Comparison of ENCODE assay signal across 8 mouse cellular contexts in the genomic region with DNA sequence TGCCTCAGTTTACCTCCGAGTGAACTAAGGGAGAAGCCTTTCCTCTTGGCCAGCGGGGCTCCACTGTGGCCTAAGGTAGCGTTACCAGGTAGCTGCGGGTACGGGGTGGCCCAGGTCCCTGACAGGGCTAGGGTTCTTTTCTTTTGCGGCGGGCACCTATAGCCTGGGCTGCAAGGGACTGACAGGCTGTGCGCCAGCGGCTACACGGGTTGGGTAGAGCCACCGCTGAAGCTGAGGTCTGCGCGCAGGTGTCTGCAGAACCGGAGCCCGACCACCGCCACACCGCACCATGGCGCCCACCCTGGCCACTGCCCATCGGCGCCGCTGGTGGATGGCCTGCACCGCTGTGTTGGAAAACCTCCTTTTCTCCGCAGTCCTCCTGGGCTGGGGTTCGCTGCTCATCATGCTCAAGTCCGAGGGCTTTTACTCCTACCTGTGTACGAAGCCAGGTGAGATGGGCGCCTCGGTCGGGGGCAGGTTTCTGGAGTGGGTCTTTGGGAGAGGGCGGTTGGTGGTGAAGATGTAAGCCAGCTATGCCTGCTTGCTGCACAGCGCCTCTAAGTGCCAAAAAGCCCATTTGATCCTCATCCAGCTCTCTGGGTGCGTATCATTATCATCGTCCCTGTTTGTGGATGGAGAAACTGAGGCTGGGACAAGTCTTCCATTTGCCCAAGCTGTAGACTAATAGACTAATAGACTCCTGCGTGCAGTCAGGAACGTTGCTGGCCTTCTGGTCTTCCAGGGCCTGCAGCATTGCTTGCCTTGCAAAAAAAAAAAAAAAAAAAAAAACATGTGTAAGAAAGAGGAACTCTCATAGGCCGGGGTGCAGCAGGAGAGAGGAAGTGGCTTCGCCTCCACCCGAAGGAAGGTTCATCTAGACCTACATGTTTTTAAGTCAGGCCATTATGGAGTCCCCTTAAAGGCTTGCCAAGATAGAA. TPM values are rescaled to one million over a fixed set of nuclear protein-coding genes. Genes with fewer than 3 reads are reported as not detected.
DNase-seq lines count a peak whose midpoint lies in the region; ATAC-seq lines count a peak whose summit lies in the region.

No protein-coding gene starts in this region.

- peak; percentile 36 for DNase-seq in adrenal gland, postnatal 10 days
- no peak for DNase-seq in adrenal gland, adult 18-20 months (ENCODE audit: low spot score in 2 of 2)
- peak; percentile 54 for DNase-seq in right cerebral cortex, adult 18-20 months
- no peak for DNase-seq in right cerebral cortex, postnatal 36 days (ENCODE audit: low spot score in 2 of 2)
- DNase-seq in neural tube, embryonic 10.5 days (ENCODE audit: extremely low spot score, low spot score), result peak; percentile 44
- peak; percentile 63 to 77 for DNase-seq in thymus, postnatal 36 days

- no peak for ATAC-seq in heart, embryonic 16.5 days (replicated peaks; ENCODE audit: extremely low read depth, insufficient read depth, low FRiP score)
- ATAC-seq in limb, embryonic 15.5 days (ENCODE audit: insufficient number of reproducible peaks, low FRiP score, low TSS enrichment, low read depth), result no peak

- no peaks in the 10 kb centered on the region for H3K27me3 ChIP-seq in heart, embryonic 16.5 days (ENCODE audit: control insufficient read depth, insufficient read depth, low read length)
- no peaks in the 10 kb centered on the region for H3K27me3 ChIP-seq in limb, embryonic 15.5 days

- H3K9ac ChIP-seq in heart, embryonic 16.5 days (ENCODE audit: low read length), result peak overlapping the region; percentile 77
- H3K9ac ChIP-seq in limb, embryonic 15.5 days, result peak overlapping the region; percentile 37; the same call in 1 of the 2 replicates

- 14% methylated on average over 38 of the region's 38 CpGs for WGBS in heart, embryonic 16.5 days
- WGBS in limb, embryonic 15.5 days, result 13% methylated on average over 38 of the region's 38 CpGs

- H3K27ac ChIP-seq in heart, embryonic 16.5 days (ENCODE audit: low read length), result peak overlapping the region; percentile 57
- peak overlapping the region; percentile 17; the same call in 1 of the 2 replicates for H3K27ac ChIP-seq in limb, embryonic 15.5 days

- peak overlapping the region; percentile 96 for H3K4me2 ChIP-seq in heart, embryonic 16.5 days (ENCODE audit: low read depth, low read length)
- peak overlapping the region; percentile 98 for H3K4me2 ChIP-seq in limb, embryonic 15.5 days

- no peaks in the 10 kb centered on the region for H3K36me3 ChIP-seq in heart, embryonic 16.5 days (ENCODE audit: control insufficient read depth, insufficient read depth)
- H3K36me3 ChIP-seq in limb, embryonic 15.5 days, result no peaks in the 10 kb centered on the region

- H3K9me3 ChIP-seq in heart, embryonic 16.5 days (replicated peaks; ENCODE audit: control insufficient read depth, low read length), result no peaks in the 10 kb centered on the region
- no peaks in the 10 kb centered on the region for H3K9me3 ChIP-seq in limb, embryonic 15.5 days

- peaks cover 22% of the 10 kb centered on the region for H3K4me1 ChIP-seq in heart, embryonic 16.5 days (ENCODE audit: control insufficient read depth, insufficient read depth, low read length)
- H3K4me1 ChIP-seq in limb, embryonic 15.5 days, result peaks cover 15% of the 10 kb centered on the region

- peak overlapping the region; percentile 70 for H3K4me3 ChIP-seq in heart, embryonic 16.5 days (ENCODE audit: low read length)
- H3K4me3 ChIP-seq in limb, embryonic 15.5 days, result peak overlapping the region; percentile 62

RNA-seq across cellular contexts. Expression of a gene that starts 1.1 kb away (rescaled TPM):
- 10 to 100 TPM; 21.1 to 27.9 TPM for total RNA-seq in adrenal gland, postnatal 10 days (2021)
- 10 to 100 TPM; 22.8 to 29.1 TPM for total RNA-seq in adrenal gland, adult 18-20 months (2021)
- 3.0 and 4.3 TPM in 2 replicates for polyA plus RNA-seq in heart, embryonic 16.5 days (2015; fragmentation: Nextera tagmentation; extraction: Ambion mirVana)
- 2.6 and 3.6 TPM in 2 replicates for polyA plus RNA-seq in limb, embryonic 15.5 days (2015; fragmentation: Nextera tagmentation; extraction: Ambion mirVana)

RNA-seq across cellular contexts. Expression of a gene that starts 19.3 kb away (rescaled TPM):
- 10 to 100 TPM; 13.3 to 20.0 TPM for total RNA-seq in adrenal gland, postnatal 10 days (2021)
- 1 to 10 TPM; 7.5 TPM for total RNA-seq in adrenal gland, adult 18-20 months (2021)
- 11.0 and 14.0 TPM in 2 replicates for polyA plus RNA-seq in heart, embryonic 16.5 days (2015; fragmentation: Nextera tagmentation; extraction: Ambion mirVana)
- polyA plus RNA-seq in limb, embryonic 15.5 days (2015; fragmentation: Nextera tagmentation; extraction: Ambion mirVana), result 7.1 and 8.2 TPM in 2 replicates

RNA-seq across cellular contexts. Expression of a gene that starts 22.7 kb away (rescaled TPM):
- 10 to 100 TPM; 17.3 to 23.7 TPM for total RNA-seq in adrenal gland, postnatal 10 days (2021)
- total RNA-seq in adrenal gland, adult 18-20 months (2021), result 10 to 100 TPM; 11.5 to 20.8 TPM
- polyA plus RNA-seq in heart, embryonic 16.5 days (2015; fragmentation: Nextera tagmentation; extraction: Ambion mirVana), result 11.0 and 13.3 TPM in 2 replicates
- polyA plus RNA-seq in limb, embryonic 15.5 days (2015; fragmentation: Nextera tagmentation; extraction: Ambion mirVana), result 0.45 and 0.73 TPM in 2 replicates

RNA-seq across cellular contexts. Expression of a gene that starts 46.0 kb away (rescaled TPM):
- total RNA-seq in adrenal gland, postnatal 10 days (2021), result 100 to 1,000 TPM; 112 to 130 TPM
- total RNA-seq in adrenal gland, adult 18-20 months (2021), result 100 to 1,000 TPM; 118 to 147 TPM
- polyA plus RNA-seq in heart, embryonic 16.5 days (2015; fragmentation: Nextera tagmentation; extraction: Ambion mirVana), result 31.4 and 34.1 TPM in 2 replicates
- polyA plus RNA-seq in limb, embryonic 15.5 days (2015; fragmentation: Nextera tagmentation; extraction: Ambion mirVana), result 44.4 and 49.5 TPM in 2 replicates

RNA-seq across cellular contexts. Expression of a gene that starts 55.3 kb away (rescaled TPM):
- 100 to 1,000 TPM; 130 to 139 TPM for total RNA-seq in adrenal gland, postnatal 10 days (2021)
- total RNA-seq in adrenal gland, adult 18-20 months (2021), result 100 to 1,000 TPM; 152 to 175 TPM
- polyA plus RNA-seq in heart, embryonic 16.5 days (2015; fragmentation: Nextera tagmentation; extraction: Ambion mirVana), result 68.0 and 78.0 TPM in 2 replicates
- polyA plus RNA-seq in limb, embryonic 15.5 days (2015; fragmentation: Nextera tagmentation; extraction: Ambion mirVana), result 61.4 and 65.4 TPM in 2 replicates

Comparison
In these comparisons a context has a peak if more than half of its experiments do, and no peak if none do; other contexts are left out.
1. DNase-seq: peak in adrenal gland, postnatal 10 days (single experiment), right cerebral cortex, adult 18-20 months (single experiment), neural tube, embryonic 10.5 days (single experiment) and thymus, postnatal 36 days (2 of 2); none in adrenal gland, adult 18-20 months (0 of 2) and right cerebral cortex, postnatal 36 days (0 of 2).